Mouse (Mus musculus): ENCODE results near the gene Tmem131. TPM values are rescaled to one million over a fixed set of nuclear protein-coding genes. Genes with fewer than 3 reads are reported as not detected.
"Not testable (repeated sequence)": the region's sequence is repeated elsewhere in the genome, so short reads cannot be mapped to it uniquely, and the experiment has no call there.

The Tmem131 gene
- polyA plus RNA-seq, 1 experiment from 2014 or later, result 13.7 TPM

DNA sequence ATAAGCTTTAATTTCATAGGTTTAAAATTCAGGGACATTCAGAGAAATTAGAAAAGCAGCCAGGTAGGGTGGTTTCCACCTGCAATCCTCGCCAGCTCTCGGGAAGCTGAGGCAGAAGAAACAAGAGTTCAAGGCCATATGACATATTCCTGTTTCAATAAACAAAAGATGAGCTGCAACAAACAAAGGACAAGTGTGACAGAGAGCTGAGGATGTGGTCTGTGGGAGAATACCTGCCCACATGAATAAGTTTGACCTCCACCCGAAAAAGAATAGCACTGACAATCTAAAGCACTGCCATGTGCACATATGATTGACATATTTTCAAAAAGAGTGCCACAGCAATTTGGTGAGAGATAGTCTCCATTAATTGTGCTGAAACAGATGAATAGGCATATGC is 31.9 kb downstream of the Tmem131 start:
- WGBS, result 87% methylated on average over 3 of the region's 3 CpGs
- Histone ChIP-seq H3K27ac (no peak overlapping the region), H3K36me3 (no peaks in the 10 kb centered on the region), H3K4me2 (no peak overlapping the region), H3K4me3 (replicated peaks) (no peak overlapping the region), H3K9ac (no peak overlapping the region), H3K4me1 (peaks cover 3% of the 10 kb centered on the region; the same call in 1 of the 2 replicates), H3K27me3 (replicated peaks) (no peaks in the 10 kb centered on the region), H3K9me3 (no peaks in the 10 kb centered on the region)
- ATAC-seq (ENCODE audit: insufficient read depth, low FRiP score, low read depth), result no peak

- no peak overlapping the region for H3K4me3 ChIP-seq (replicated peaks)
- H3K27ac ChIP-seq, result no peak overlapping the region
- H3K36me3 ChIP-seq, result no peaks in the 10 kb centered on the region
- H3K9ac ChIP-seq, result no peak overlapping the region
- 86% methylated on average over 5 of the region's 5 CpGs for WGBS
- H3K9me3 ChIP-seq, result no peaks in the 10 kb centered on the region
- no peak for ATAC-seq (ENCODE audit: insufficient read depth, low FRiP score, low read depth)
- no peaks in the 10 kb centered on the region for H3K27me3 ChIP-seq (replicated peaks)
- no peak overlapping the region for H3K4me2 ChIP-seq
- H3K4me1 ChIP-seq, result peaks cover 4% of the 10 kb centered on the region; the same call in 1 of the 2 replicates
These were observed 33.1 kb downstream of the Tmem131 start for GRCm38 (mm10) chr1:36910397-36910796.

DNA sequence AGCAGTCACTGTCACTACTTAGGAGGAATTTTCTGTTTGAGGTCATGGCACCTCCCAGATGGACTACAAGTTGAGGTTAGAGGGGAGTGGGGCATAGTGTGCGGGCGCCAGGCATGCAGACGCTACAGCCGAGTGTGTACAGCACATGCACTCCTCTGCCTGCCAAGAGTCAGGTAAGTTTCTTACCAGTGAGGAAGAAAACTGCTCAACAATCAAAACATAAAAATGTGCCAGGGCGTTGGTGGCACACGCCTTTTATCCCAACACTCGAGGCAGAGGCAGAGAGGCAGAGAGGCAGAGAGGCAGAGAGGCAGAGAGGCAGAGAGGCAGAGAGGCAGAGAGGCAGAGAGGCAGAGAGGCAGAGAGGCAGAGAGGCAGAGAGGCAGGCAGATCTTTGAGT is 33.5 kb downstream of the Tmem131 start:
- not testable (repeated sequence) for ATAC-seq (ENCODE audit: insufficient read depth, low FRiP score, low read depth); H3K27ac ChIP-seq; H3K4me1 ChIP-seq; H3K36me3 ChIP-seq; H3K4me3 ChIP-seq (replicated peaks); H3K27me3 ChIP-seq (replicated peaks); H3K9me3 ChIP-seq; H3K9ac ChIP-seq; H3K4me2 ChIP-seq
- 74% methylated on average over 7 of the region's 7 CpGs for WGBS

- 79% methylated on average over 3 of the region's 3 CpGs for WGBS
- Histone ChIP-seq H3K4me1 (peaks cover 17% of the 10 kb centered on the region; the same call in 1 of the 2 replicates), H3K9me3 (no peaks in the 10 kb centered on the region), H3K27me3 (replicated peaks) (no peaks in the 10 kb centered on the region), H3K27ac (peak overlapping the region; percentile 28; the same call in 1 of the 2 replicates), H3K4me2 (no peak overlapping the region), H3K36me3 (no peaks in the 10 kb centered on the region), H3K4me3 (replicated peaks) (no peak overlapping the region), H3K9ac (no peak overlapping the region)
- no peak for ATAC-seq (ENCODE audit: insufficient read depth, low FRiP score, low read depth)
These were observed 38.2 kb downstream of the Tmem131 start for GRCm38 (mm10) chr1:36905216-36905615.

- Histone ChIP-seq H3K4me3 (replicated peaks) (no peak overlapping the region), H3K9me3 (no peaks in the 10 kb centered on the region), H3K9ac (no peak overlapping the region), H3K36me3 (no peaks in the 10 kb centered on the region), H3K27ac (peak overlapping the region; percentile 52), H3K27me3 (replicated peaks) (no peaks in the 10 kb centered on the region), H3K4me1 (peaks cover 17% of the 10 kb centered on the region; the same call in 1 of the 2 replicates), H3K4me2 (no peak overlapping the region)
- no peak for ATAC-seq (ENCODE audit: insufficient read depth, low FRiP score, low read depth)
- WGBS, result 56% methylated on average over 6 of the region's 6 CpGs
These were observed 39.0 kb downstream of the Tmem131 start for GRCm38 (mm10) chr1:36904489-36904888.

- no peak overlapping the region for H3K4me3 ChIP-seq (replicated peaks)
- whole genome bisulfite sequencing, result 48% methylated on average over 3 of the region's 3 CpGs
These were observed 39.4 kb downstream of the Tmem131 start for GRCm38 (mm10) chr1:36904084-36904451.

DNA sequence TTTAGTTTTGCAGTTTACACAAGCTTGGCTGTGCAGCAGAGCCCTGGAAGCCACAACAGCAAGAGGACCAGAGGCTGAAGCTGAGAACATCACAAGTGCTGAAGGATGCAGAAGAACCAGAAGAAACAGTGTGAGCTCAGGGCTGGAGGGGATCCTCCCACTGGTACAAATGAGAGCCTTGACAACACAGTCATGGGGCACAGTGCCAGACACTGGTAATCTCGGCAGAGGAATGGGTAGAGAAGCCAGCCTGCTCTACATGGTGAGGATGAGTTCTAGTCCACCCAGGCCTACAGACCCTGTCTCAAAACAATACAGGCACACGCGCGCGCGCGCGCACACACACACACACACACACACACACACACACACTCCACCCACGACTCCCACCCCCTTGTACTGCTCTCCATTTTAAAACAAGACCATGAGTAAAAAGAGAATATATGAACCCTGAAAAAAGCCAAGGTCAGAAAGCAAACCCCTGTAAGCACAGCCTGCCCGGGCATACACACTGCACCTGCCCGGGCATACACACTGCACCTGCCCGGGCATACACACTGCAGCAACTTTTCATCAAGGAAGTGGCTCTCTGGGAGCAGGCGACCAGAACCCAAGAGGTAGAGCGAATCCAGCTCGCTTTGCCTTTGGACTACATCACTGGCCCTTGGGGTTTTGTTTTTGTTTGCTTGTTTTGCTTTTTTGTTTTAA is 39.9 kb downstream of the Tmem131 start:
- H3K4me3 ChIP-seq (replicated peaks), result no peak overlapping the region
- no peaks in the 10 kb centered on the region for H3K36me3 ChIP-seq
- no peak overlapping the region for H3K27ac ChIP-seq
- no peaks in the 10 kb centered on the region for H3K27me3 ChIP-seq (replicated peaks)
- H3K4me2 ChIP-seq, result no peak overlapping the region
- no peak for ATAC-seq (ENCODE audit: insufficient read depth, low FRiP score, low read depth)
- peaks cover 17% of the 10 kb centered on the region; the same call in 1 of the 2 replicates for H3K4me1 ChIP-seq
- no peak overlapping the region for H3K9ac ChIP-seq
- WGBS, result 89% methylated on average over 15 of the region's 15 CpGs
- H3K9me3 ChIP-seq, result no peaks in the 10 kb centered on the region

More at GRCm38 (mm10) chr1:36904084-36904451, 39.4 kb downstream of the Tmem131 start:
- Histone ChIP-seq H3K4me1 (peaks cover 17% of the 10 kb centered on the region; the same call in 1 of the 2 replicates), H3K27ac (peak overlapping the region; percentile 52; the same call in 1 of the 2 replicates), H3K36me3 (no peaks in the 10 kb centered on the region), H3K4me2 (no peak overlapping the region), H3K9ac (no peak overlapping the region), H3K27me3 (replicated peaks) (no peaks in the 10 kb centered on the region), H3K9me3 (no peaks in the 10 kb centered on the region)
- ATAC-seq (ENCODE audit: insufficient read depth, low FRiP score, low read depth), result no peak

DNA sequence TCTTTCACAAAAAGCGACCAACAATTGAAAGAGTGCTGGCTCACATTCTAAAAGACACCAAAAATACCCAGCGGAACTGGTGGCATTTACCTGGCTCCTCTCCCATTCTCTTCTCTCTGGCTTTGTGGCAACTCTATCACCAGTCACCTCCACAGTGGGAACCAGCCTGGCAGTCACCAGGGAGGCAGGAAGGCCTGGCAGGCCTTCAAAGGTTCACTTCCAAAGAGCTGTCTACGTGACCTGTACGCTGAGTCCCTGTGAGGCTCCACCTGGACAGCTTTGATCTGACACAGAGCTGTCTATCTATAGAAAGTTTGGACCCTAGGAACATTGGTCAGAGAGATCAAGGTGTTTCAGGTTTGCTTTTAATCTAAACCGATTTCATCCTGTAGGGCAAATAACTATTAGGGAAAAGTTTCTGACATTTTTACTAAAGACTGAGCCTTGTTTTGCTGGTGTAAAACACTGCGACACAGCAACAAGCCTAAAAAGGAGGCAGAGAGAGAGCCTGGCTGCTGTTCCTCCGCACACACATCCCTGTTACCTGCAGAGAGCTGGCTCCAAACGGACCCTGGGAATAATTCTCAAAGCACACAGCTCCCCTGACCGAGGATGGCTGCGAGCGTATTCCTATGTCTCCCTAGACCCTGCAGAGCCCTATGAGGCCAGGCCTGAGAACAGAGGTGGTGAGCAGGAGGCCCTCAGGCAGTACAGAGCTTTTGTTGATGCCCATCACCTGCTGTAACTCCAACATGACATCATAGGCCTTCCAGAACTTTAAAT is 40.7 kb downstream of the Tmem131 start:
- H3K4me2 ChIP-seq, result no peak overlapping the region
- 83% methylated on average over 11 of the region's 11 CpGs for WGBS
- no peak overlapping the region for H3K27ac ChIP-seq
- no peak overlapping the region for H3K4me3 ChIP-seq (replicated peaks)
- no peaks in the 10 kb centered on the region for H3K36me3 ChIP-seq
- H3K9ac ChIP-seq, result no peak overlapping the region
- peaks cover 17% of the 10 kb centered on the region; the same call in 1 of the 2 replicates for H3K4me1 ChIP-seq
- H3K9me3 ChIP-seq, result no peaks in the 10 kb centered on the region
- no peak for ATAC-seq (ENCODE audit: insufficient read depth, low FRiP score, low read depth)
- no peaks in the 10 kb centered on the region for H3K27me3 ChIP-seq (replicated peaks)

DNA sequence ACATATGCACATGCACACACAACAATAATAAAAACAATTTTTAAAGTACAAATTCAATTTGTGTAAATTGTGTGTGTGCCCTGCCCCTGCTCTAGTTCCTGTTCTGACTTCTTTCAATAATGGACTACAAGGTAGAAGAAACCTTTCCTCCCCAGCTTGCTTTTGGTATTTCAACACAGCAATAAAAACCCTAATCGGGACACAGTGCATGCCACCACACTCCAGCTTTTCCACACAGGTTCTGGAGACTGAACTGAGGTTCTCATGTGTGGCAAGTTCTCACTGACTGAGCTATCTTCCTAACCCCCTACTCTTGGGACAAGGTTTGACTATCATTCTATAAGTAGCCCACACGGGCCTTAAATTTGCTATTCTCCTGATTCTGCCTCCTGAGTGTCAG is 43.8 kb downstream of the Tmem131 start:
- Histone ChIP-seq H3K4me3 (replicated peaks) (no peak overlapping the region), H3K27ac (no peak overlapping the region), H3K9me3 (no peaks in the 10 kb centered on the region), H3K4me2 (no peak overlapping the region), H3K9ac (no peak overlapping the region), H3K27me3 (replicated peaks) (no peaks in the 10 kb centered on the region), H3K4me1 (peaks cover 11% of the 10 kb centered on the region; the same call in 1 of the 2 replicates), H3K36me3 (no peaks in the 10 kb centered on the region)
- WGBS, result 91% methylated on average over 2 of the region's 2 CpGs
- no peak for ATAC-seq (ENCODE audit: insufficient read depth, low FRiP score, low read depth)

DNA sequence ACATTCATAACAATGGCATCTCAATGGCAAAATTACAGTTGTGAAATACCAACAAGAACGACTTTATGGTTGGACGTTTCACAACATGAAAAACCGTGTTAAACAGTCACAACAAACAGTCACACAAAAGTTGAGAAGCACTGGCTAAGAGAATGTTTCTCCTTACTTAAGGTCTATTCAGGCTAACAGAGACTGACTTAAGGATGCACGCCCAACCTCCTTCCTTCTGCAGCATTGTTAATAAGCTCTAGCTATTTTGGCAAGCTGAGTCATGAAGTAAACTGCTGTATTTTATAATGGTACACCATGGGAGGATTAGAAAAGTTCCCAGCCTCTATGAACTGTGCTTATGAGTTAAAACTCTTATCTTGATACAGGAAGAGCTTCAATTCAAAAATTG is 47.0 kb downstream of the Tmem131 start:
- 68% methylated on average over 4 of the region's 4 CpGs for WGBS
- Histone ChIP-seq H3K27ac (no peak overlapping the region), H3K4me1 (0 out of 2 replicates have a peak, but pooled peaks cover 2% of the 10 kb centered on the region), H3K9ac (no peak overlapping the region), H3K36me3 (no peaks in the 10 kb centered on the region), H3K4me2 (no peak overlapping the region), H3K27me3 (replicated peaks) (no peaks in the 10 kb centered on the region), H3K9me3 (no peaks in the 10 kb centered on the region), H3K4me3 (replicated peaks) (no peak overlapping the region)
- ATAC-seq (ENCODE audit: insufficient read depth, low FRiP score, low read depth), result no peak

GRCm38 (mm10) chr1:36895452-36895851 is 48.0 kb downstream of the Tmem131 start:
- Histone ChIP-seq H3K9ac (no peak overlapping the region), H3K4me3 (replicated peaks) (no peak overlapping the region), H3K27ac (no peak overlapping the region), H3K27me3 (replicated peaks) (no peaks in the 10 kb centered on the region), H3K36me3 (no peaks in the 10 kb centered on the region), H3K4me2 (no peak overlapping the region), H3K4me1 (0 out of 2 replicates have a peak, but pooled peaks cover 3% of the 10 kb centered on the region), H3K9me3 (no peaks in the 10 kb centered on the region)
- ATAC-seq (ENCODE audit: insufficient read depth, low FRiP score, low read depth), result no peak
- WGBS, result 79% methylated on average over 3 of the region's 3 CpGs

GRCm38 (mm10) chr1:36894136-36894535 is 49.3 kb downstream of the Tmem131 start:
- Histone ChIP-seq H3K9ac (no peak overlapping the region), H3K36me3 (no peaks in the 10 kb centered on the region), H3K4me1 (0 out of 2 replicates have a peak, but pooled peaks cover 3% of the 10 kb centered on the region), H3K27ac (no peak overlapping the region), H3K9me3 (no peaks in the 10 kb centered on the region), H3K27me3 (replicated peaks) (no peaks in the 10 kb centered on the region), H3K4me3 (replicated peaks) (no peak overlapping the region), H3K4me2 (no peak overlapping the region)
- no peak for ATAC-seq (ENCODE audit: insufficient read depth, low FRiP score, low read depth)
- WGBS, result 91% methylated on average over 3 of the region's 3 CpGs

Measured in stomach, embryonic 15.5 days (tissue).